In the genomic region with DNA sequence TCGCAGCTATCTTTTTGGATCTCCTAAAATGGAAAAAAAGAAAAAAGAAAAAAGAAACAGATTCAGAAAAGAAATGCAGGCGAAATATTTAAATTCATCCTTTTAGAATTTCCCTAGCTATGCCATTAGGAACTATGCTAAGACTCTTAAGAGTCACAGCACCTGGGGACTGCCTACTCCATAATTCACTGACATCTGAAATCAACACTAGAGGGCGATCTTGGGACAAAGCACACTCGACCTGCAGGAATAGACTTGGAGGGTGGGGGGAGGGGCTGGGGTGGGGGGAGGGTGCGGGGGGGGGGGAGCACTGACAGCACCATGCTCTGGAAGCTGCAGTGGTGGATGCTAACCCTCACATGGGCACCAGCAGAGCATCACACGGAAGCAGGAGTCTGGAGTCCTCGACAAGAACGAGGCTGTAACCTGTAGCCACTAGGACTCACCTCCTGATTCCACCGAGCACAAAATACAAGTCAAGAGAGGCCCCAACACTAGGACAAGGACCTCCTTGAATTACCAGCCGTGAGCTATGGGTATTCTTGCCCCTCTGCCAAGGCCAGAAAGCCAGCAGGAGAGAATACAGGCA, we compare ENCODE assay signal across 10 mouse cellular contexts. TPM values are rescaled to one million over a fixed set of nuclear protein-coding genes. Genes with fewer than 3 reads are reported as not detected.
DNase-seq lines count a peak whose midpoint lies in the region; ATAC-seq and TF ChIP-seq lines count a peak whose summit lies in the region.
"Had no signal": no experiment of that assay in that cellular context is flagged by ENCODE, and none has a peak within 500 bp of the region (broad histone marks: within the 10 kb centered on the region; RNA-seq: fewer than 3 reads in every experiment).

No protein-coding gene starts in this region.

- H3K4me2 ChIP-seq in embryonic facial prominence, embryonic 11.5 days (ENCODE audit: low read depth, low read length), result no peak overlapping the region
- no peak overlapping the region for H3K4me2 ChIP-seq in midbrain, postnatal 0 days (ENCODE audit: low read depth, low read length, poor library complexity, severe bottlenecking)
- H3K4me2 ChIP-seq: embryonic facial prominence, embryonic 12.5 days; heart, embryonic 11.5 days had no signal

- H3K27ac ChIP-seq in embryonic facial prominence, embryonic 11.5 days (replicated peaks; ENCODE audit: low read depth, low read length), result no peak overlapping the region
- no peak overlapping the region for H3K27ac ChIP-seq in embryonic facial prominence, embryonic 10.5 days (replicated peaks)
- no peak overlapping the region for H3K27ac ChIP-seq in midbrain, postnatal 0 days (ENCODE audit: low read depth, low read length)
- H3K27ac ChIP-seq: embryonic facial prominence, embryonic 12.5 days had no signal

- WGBS in embryonic facial prominence, embryonic 11.5 days, result 44% methylated on average over 10 of the region's 10 CpGs
- WGBS in embryonic facial prominence, embryonic 10.5 days, result 44% methylated on average over 10 of the region's 10 CpGs
- 52% methylated on average over 10 of the region's 10 CpGs for WGBS in lung, adult 2 months
- 45% methylated on average over 10 of the region's 10 CpGs for WGBS in midbrain, postnatal 0 days

- intact Hi-C loops in left cerebral cortex, postnatal 36 days (cut with DNase I), result loop anchor here (5.0 to 10.0 kb wide), 2 partner anchors 236 to 1734 kb away; no protein-coding TSS in a partner anchor

- no peak for TF ChIP-seq POLR2A in lung, adult 2 months (IDR thresholded peaks at IDR 0.05; ENCODE audit: borderline replicate concordance, extremely low read depth, low read depth, low read length)

- no peak overlapping the region for H3K4me3 ChIP-seq in embryonic facial prominence, embryonic 11.5 days (ENCODE audit: low read depth, low read length)
- H3K4me3 ChIP-seq in embryonic facial prominence, embryonic 10.5 days, result no peak overlapping the region
- no peak overlapping the region for H3K4me3 ChIP-seq in lung, adult 2 months (replicated peaks; ENCODE audit: extremely low read depth, low read depth, low read length)
- no peak overlapping the region for H3K4me3 ChIP-seq in midbrain, postnatal 0 days (ENCODE audit: low read depth, low read length)
- H3K4me3 ChIP-seq: embryonic facial prominence, embryonic 12.5 days had no signal

- H3K9me3 ChIP-seq in embryonic facial prominence, embryonic 11.5 days (replicated peaks; ENCODE audit: control insufficient read depth, low read length), result no peaks in the 10 kb centered on the region
- H3K9me3 ChIP-seq in embryonic facial prominence, embryonic 10.5 days, result no peaks in the 10 kb centered on the region
- no peaks in the 10 kb centered on the region for H3K9me3 ChIP-seq in midbrain, postnatal 0 days (ENCODE audit: low read length)
- H3K9me3 ChIP-seq: embryonic facial prominence, embryonic 12.5 days had no signal

- peak; percentile 46 for DNase-seq in embryonic facial prominence, embryonic 11.5 days (ENCODE audit: low spot score)
- DNase-seq in embryonic facial prominence, embryonic 10.5 days (ENCODE audit: low spot score), result no peak
- DNase-seq in lung, adult 2 months, result no peak
- no peak for DNase-seq in lung, postnatal 4 days
- DNase-seq in embryo, embryonic 10.5 days (ENCODE audit: low spot score), result peak; percentile 62
- DNase-seq in midbrain, postnatal 0 days (ENCODE audit: low spot score), result peak; percentile 30
- DNase-seq in left cerebral cortex, postnatal 36 days (ENCODE audit: low spot score in 2 of 2), result no peak
- DNase-seq in ovary, postnatal 14 days (ENCODE audit: low spot score), result no peak

- H3K4me1 ChIP-seq in embryonic facial prominence, embryonic 11.5 days (ENCODE audit: control insufficient read depth, insufficient read depth, low read length), result no peaks in the 10 kb centered on the region
- no peaks in the 10 kb centered on the region for H3K4me1 ChIP-seq in embryonic facial prominence, embryonic 10.5 days
- peaks cover 2% of the 10 kb centered on the region; the same call in 1 of the 2 replicates for H3K4me1 ChIP-seq in lung, adult 2 months (ENCODE audit: control insufficient read depth, insufficient read depth, low read length)
- H3K4me1 ChIP-seq in midbrain, postnatal 0 days (ENCODE audit: insufficient read depth, low read length), result no peaks in the 10 kb centered on the region
- H3K4me1 ChIP-seq: embryonic facial prominence, embryonic 12.5 days had no signal

- H3K36me3 ChIP-seq in embryonic facial prominence, embryonic 11.5 days (replicated peaks; ENCODE audit: control insufficient read depth, insufficient read depth, low read depth, low read length), result no peaks in the 10 kb centered on the region
- H3K36me3 ChIP-seq in embryonic facial prominence, embryonic 10.5 days (replicated peaks), result no peaks in the 10 kb centered on the region
- no peaks in the 10 kb centered on the region for H3K36me3 ChIP-seq in midbrain, postnatal 0 days (ENCODE audit: insufficient read depth, low read length)
- H3K36me3 ChIP-seq: embryonic facial prominence, embryonic 12.5 days had no signal

- no peak overlapping the region for H3K9ac ChIP-seq in embryonic facial prominence, embryonic 11.5 days (replicated peaks; ENCODE audit: low read length)
- H3K9ac ChIP-seq in midbrain, postnatal 0 days (replicated peaks; ENCODE audit: low read length, poor library complexity, severe bottlenecking), result no peak overlapping the region
- H3K9ac ChIP-seq: embryonic facial prominence, embryonic 12.5 days had no signal

- no peak for ATAC-seq in embryonic facial prominence, embryonic 11.5 days (replicated peaks; ENCODE audit: insufficient number of reproducible peaks, low FRiP score, low TSS enrichment, low read depth)
- no peak for ATAC-seq in midbrain, postnatal 0 days (ENCODE audit: low FRiP score)

- no peaks in the 10 kb centered on the region for H3K27me3 ChIP-seq in embryonic facial prominence, embryonic 11.5 days (ENCODE audit: control insufficient read depth, insufficient read depth, low read length)
- H3K27me3 ChIP-seq in embryonic facial prominence, embryonic 10.5 days (replicated peaks; ENCODE audit: low read depth, poor library complexity, severe bottlenecking), result no peaks in the 10 kb centered on the region
- H3K27me3 ChIP-seq in midbrain, postnatal 0 days (ENCODE audit: insufficient read depth, low read length), result no peaks in the 10 kb centered on the region
- H3K27me3 ChIP-seq: embryonic facial prominence, embryonic 12.5 days had no signal

- 0 out of 2 replicates have a peak, but pooled peaks have one; percentile 22 for TF ChIP-seq CTCF in lung, adult 2 months (IDR thresholded peaks at IDR 0.05; ENCODE audit: insufficient read depth, low read length)
- TF ChIP-seq CTCF in midbrain, postnatal 0 days (IDR thresholded peaks at IDR 0.05), result peak; percentile 59

RNA-seq across cellular contexts. Expression of gene Itga2, which starts 49.0 kb away (rescaled TPM):
- polyA plus RNA-seq in embryonic facial prominence, embryonic 11.5 days (2014; fragmentation: Nextera tagmentation; extraction: Ambion mirVana), result 0.79 and 0.85 TPM in 2 replicates
- 0.88 and 1.2 TPM in 2 replicates for polyA plus RNA-seq in embryonic facial prominence, embryonic 10.5 days (2016; fragmentation: Nextera tagmentation; extraction: Ambion mirVana)
- 2.3 and 3.5 TPM in 2 replicates for polyA plus RNA-seq in lung, adult 2 months (2012; rRNA removed)
- total RNA-seq in midbrain, postnatal 0 days (2014; rRNA removed), result 0.80 and 1.1 TPM in 2 replicates
- polyA plus RNA-seq in midbrain, postnatal 0 days (2015; fragmentation: Nextera tagmentation; extraction: Ambion mirVana), result 0.31 and 0.39 TPM in 2 replicates
- total RNA-seq in left cerebral cortex, postnatal 36 days (2021), result under 1 TPM in 1 of 2 experiments, not detected in 1; 0.32 TPM

Comparison
In these comparisons a context has a peak if more than half of its experiments do, and no peak if none do; other contexts are left out.
1. DNase-seq: peak in embryonic facial prominence, embryonic 11.5 days (single experiment), embryo, embryonic 10.5 days (single experiment) and midbrain, postnatal 0 days (single experiment); none in embryonic facial prominence, embryonic 10.5 days (single experiment), lung, adult 2 months (single experiment), lung, postnatal 4 days (0 of 2), left cerebral cortex, postnatal 36 days (0 of 2) and ovary, postnatal 14 days (single experiment).